Mouse (Mus musculus) G1E (cell line): ENCODE data around the gene Sez6. TPM values are rescaled to one million over a fixed set of nuclear protein-coding genes. Genes with fewer than 3 reads are reported as not detected.

ENCODE experiments used
- ATAC-seq: 2 replicates; pipeline ENCODE4 v1.8.0; 2016; ENCODE audit warnings: mild to moderate bottlenecking; ENCODE audit not compliant: insufficient number of reproducible peaks, poor library complexity, low FRiP score, severe bottlenecking; ENCODE audit errors: extremely low read depth
- DNase-seq: peaks from one replicate; pipeline ENCODE4 v3.0.0; 2012; ENCODE audit warnings: low spot score
- H3K27me3 ChIP-seq: 2 replicates; pipeline ENCODE4 v1.6.1; 2012; ENCODE audit warnings: mild to moderate bottlenecking, low read length, inconsistent platforms; ENCODE audit not compliant: insufficient read depth
- H3K36me3 ChIP-seq: replicated peaks from 2 replicates; pipeline ENCODE3; 2012; ENCODE audit warnings: mild to moderate bottlenecking, inconsistent platforms
- H3K4me1 ChIP-seq: 2 replicates; pipeline ENCODE4 v1.6.1; 2012; ENCODE audit warnings: low read depth, low read length, inconsistent platforms, mixed read lengths; ENCODE audit not compliant: insufficient read depth
- H3K4me3 ChIP-seq: 2 replicates; pipeline ENCODE4 v1.5.1; 2012; ENCODE audit warnings: low read depth, mild to moderate bottlenecking, inconsistent platforms, low read length, moderate library complexity, mixed read lengths
- H3K9me3 ChIP-seq: replicated peaks from 2 replicates; pipeline ENCODE4 v1.6.1; 2012; ENCODE audit warnings: inconsistent platforms
- CTCF ChIP-seq: IDR thresholded peaks from 2 replicates; pipeline ENCODE4 v1.5.1; 2012; ENCODE audit warnings: low read depth, low read length, inconsistent platforms, mixed read lengths
- GATA1 ChIP-seq: IDR thresholded peaks from 2 replicates; pipeline ENCODE4 v1.6.1; 2012; ENCODE audit warnings: borderline replicate concordance, low read length, inconsistent platforms, mixed read lengths
- GATA2 ChIP-seq: IDR thresholded peaks from 2 replicates; pipeline ENCODE4 v1.6.1; 2012; ENCODE audit warnings: low read depth, low read length, inconsistent platforms, borderline replicate concordance
- POLR2AphosphoS5 ChIP-seq: IDR thresholded peaks from 2 replicates; pipeline ENCODE4 v1.6.1; 2012; ENCODE audit warnings: low read depth, low read length, inconsistent platforms; ENCODE audit not compliant: insufficient replicate concordance
- TAL1 ChIP-seq: conservative IDR thresholded peaks from 2 replicates; pipeline ENCODE4 v1.6.1; 2012; ENCODE audit warnings: low read depth, low read length, inconsistent platforms, mixed read lengths
- polyA plus RNA-seq: library from polyadenylated mRNA; stranded (reverse); fragments of >175 nt; gene quantifications from 2 replicates; pipeline ENCODE4 v1.2.3, GENCODE M21; 2012
- total RNA-seq, 2 experiments: library from RNA; stranded (forward) in 1 of 2; stranded (reverse) in 1 of 2; fragments of 200-1000 nt in 1 of 2; fragments of >200 nt in 1 of 2; fragmentation: Nextera tagmentation in 1 of 2; gene quantifications; 2 replicates each; pipeline ENCODE4 v1.2.3; 2014 to 2017

The Sez6 gene
- total and polyA plus RNA-seq, 3 experiments = 0.10 to 0.11 TPM; not detected in 1

GRCm38 (mm10) chr11:77937649-77938410 lies 7.2 kb downstream of the Sez6 start:
- Histone ChIP-seq H3K9me3 (no peaks in the 10 kb centered on the region), H3K4me3 (no peak overlapping the region), H3K36me3 (no peaks in the 10 kb centered on the region), H3K4me1 (no peaks in the 10 kb centered on the region), H3K27me3 (peaks cover 80% of the 10 kb centered on the region)
- DNase-seq = no peak
- ATAC-seq = no peak
- TF ChIP-seq POLR2AphosphoS5 (no peak), GATA2 (no peak), TAL1 (no peak)

- Histone ChIP-seq H3K4me3 (no peak overlapping the region), H3K9me3 (no peaks in the 10 kb centered on the region), H3K27me3 (peaks cover 80% of the 10 kb centered on the region), H3K4me1 (0 out of 2 replicates have a peak, but pooled peaks cover 4% of the 10 kb centered on the region), H3K36me3 (no peaks in the 10 kb centered on the region)
- no peak for ATAC-seq
- TF ChIP-seq TAL1 (no peak), GATA2 (no peak), GATA1 (no peak), POLR2AphosphoS5 (no peak), CTCF (no peak)
- no peak for DNase-seq
These were observed 11.6 kb downstream of the Sez6 start for GRCm38 (mm10) chr11:77942230-77942629.

- Histone ChIP-seq H3K4me1 (peaks cover 47% of the 10 kb centered on the region), H3K36me3 (no peaks in the 10 kb centered on the region), H3K4me3 (no peak overlapping the region), H3K27me3 (peaks cover 55% of the 10 kb centered on the region), H3K9me3 (no peaks in the 10 kb centered on the region)
- ATAC-seq (no peak), DNase-seq (no peak)
- no peak for TF ChIP-seq CTCF
- no peak for TF ChIP-seq GATA1
- TF ChIP-seq TAL1 = no peak
- TF ChIP-seq GATA2 = no peak
- no peak for TF ChIP-seq POLR2AphosphoS5
These were observed 17.3 kb downstream of the Sez6 start for GRCm38 (mm10) chr11:77947860-77948259.

GRCm38 (mm10) chr11:77950125-77950685 lies 19.6 kb downstream of the Sez6 start:
- peak overlapping the region; percentile 51; the same call in 1 of the 2 replicates for H3K4me3 ChIP-seq
- peak; percentile 34 for ATAC-seq
- peaks cover 49% of the 10 kb centered on the region for H3K4me1 ChIP-seq
- 0 out of 2 replicates have a peak, but pooled peaks cover 2% of the 10 kb centered on the region for H3K9me3 ChIP-seq
- peaks cover 63% of the 10 kb centered on the region for H3K27me3 ChIP-seq
- no peaks in the 10 kb centered on the region for H3K36me3 ChIP-seq
- DNase-seq = no peak
- no peak for TF ChIP-seq GATA2
- no peak for TF ChIP-seq CTCF
- TF ChIP-seq POLR2AphosphoS5 = no peak
- TF ChIP-seq TAL1 = no peak
- no peak for TF ChIP-seq GATA1

- Histone ChIP-seq H3K27me3 (peaks cover 63% of the 10 kb centered on the region), H3K4me3 (peak overlapping the region; percentile 39; the same call in 1 of the 2 replicates), H3K4me1 (peaks cover 49% of the 10 kb centered on the region), H3K36me3 (no peaks in the 10 kb centered on the region), H3K9me3 (0 out of 2 replicates have a peak, but pooled peaks cover 2% of the 10 kb centered on the region)
- ATAC-seq (no peak), DNase-seq (no peak)
- TF ChIP-seq GATA2 = no peak
- no peak for TF ChIP-seq CTCF
- peak; percentile 44; the same call in 1 of the 2 replicates for TF ChIP-seq TAL1
These were observed 20.2 kb downstream of the Sez6 start for GRCm38 (mm10) chr11:77950797-77951228.

- Histone ChIP-seq H3K27me3 (peaks cover 66% of the 10 kb centered on the region), H3K4me3 (no peak overlapping the region), H3K36me3 (no peaks in the 10 kb centered on the region), H3K9me3 (0 out of 2 replicates have a peak, but pooled peaks cover 2% of the 10 kb centered on the region), H3K4me1 (peaks cover 35% of the 10 kb centered on the region)
- TF ChIP-seq CTCF (peak; percentile 90), TAL1 (no peak), POLR2AphosphoS5 (no peak), GATA2 (no peak)
- no peak for ATAC-seq
- no peak for DNase-seq
These were observed 23.1 kb downstream of the Sez6 start for GRCm38 (mm10) chr11:77953671-77954070.
